Mouse (Mus musculus) heart, embryonic 15.5 days (tissue): ENCODE measurements around the gene Ptges2. TPM values are rescaled to one million over a fixed set of nuclear protein-coding genes. Genes with fewer than 3 reads are reported as not detected.

Source experiments
- ATAC-seq: fragments of 200-750 bp; cut with Nextera tagmentation; replicated peaks from 2 replicates; pipeline ENCODE4 v1.8.0; 2017; ENCODE audit warnings: low read depth, moderate TSS enrichment; ENCODE audit not compliant: insufficient number of reproducible peaks, insufficient read depth, low FRiP score
- H3K27ac ChIP-seq: fragments of 300-500 bp; sonication (generic); 2 replicates; pipeline ENCODE4 v1.5.1; 2015; ENCODE audit warnings: mild to moderate bottlenecking, inconsistent platforms
- H3K27me3 ChIP-seq: fragments of 300-500 bp; sonication (generic); 2 replicates; pipeline ENCODE4 v1.6.1; 2015; ENCODE audit warnings: inconsistent platforms
- H3K36me3 ChIP-seq: fragments of 300-500 bp; sonication (generic); 2 replicates; pipeline ENCODE4 v1.6.1; 2015; ENCODE audit warnings: mild to moderate bottlenecking, inconsistent platforms
- H3K4me1 ChIP-seq: fragments of 300-500 bp; sonication (generic); replicated peaks from 2 replicates; pipeline ENCODE4 v1.6.1; 2015; ENCODE audit warnings: inconsistent platforms
- H3K4me2 ChIP-seq: fragments of 300-500 bp; sonication (generic); 2 replicates; pipeline ENCODE4 v1.6.1; 2015; ENCODE audit warnings: inconsistent platforms, mild to moderate bottlenecking, moderate library complexity
- H3K4me3 ChIP-seq: fragments of 300-500 bp; sonication (generic); 2 replicates; pipeline ENCODE4 v1.5.1; 2015; ENCODE audit warnings: mild to moderate bottlenecking, inconsistent platforms
- H3K9ac ChIP-seq: fragments of 300-500 bp; sonication (generic); 2 replicates; pipeline ENCODE4 v1.6.1; 2015; ENCODE audit warnings: mild to moderate bottlenecking, inconsistent platforms
- H3K9me3 ChIP-seq: fragments of 300-500 bp; sonication (generic); replicated peaks from 2 replicates; pipeline ENCODE4 v1.6.1; 2016; ENCODE audit warnings: inconsistent platforms
- WGBS: fragments of 180-500 bp; shearing (Covaris S2); methylation state at CpG from one replicate; pipeline ENCODE4 v1.1.7; 2015; ENCODE audit warnings: mixed read lengths; 5-methylcytosine and 5-hydroxymethylcytosine counted together
- polyA plus RNA-seq: library from polyadenylated mRNA; unstranded; fragments of >200 nt; fragmentation: Nextera tagmentation; extraction: Ambion mirVana; gene quantifications from 2 replicates; pipeline ENCODE4 v1.2.1, GENCODE M21; 2015

Gene Ptges2
- polyA plus RNA-seq, 1 experiment from 2014 or later, result 38.2 TPM

DNA sequence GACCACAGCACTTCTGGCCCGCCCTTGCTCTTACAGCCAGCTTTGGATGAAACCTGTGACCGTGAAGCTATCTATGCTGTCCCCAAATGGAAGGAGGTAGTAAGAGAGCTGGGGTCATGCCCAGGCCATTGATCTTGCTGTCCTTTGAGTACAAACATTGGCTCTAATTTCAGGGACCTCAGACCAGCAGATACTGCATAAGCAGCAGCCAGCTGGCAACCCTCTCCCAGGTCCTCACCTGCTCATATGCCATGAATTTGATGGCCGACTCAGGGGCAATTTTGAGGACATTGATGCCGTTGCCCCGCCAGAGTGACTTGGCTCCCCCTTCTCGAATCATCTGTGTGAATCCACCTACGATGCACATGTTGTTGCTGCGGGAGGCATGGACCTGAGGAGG is 21.8 kb downstream of the Ptges2 start:
- Histone ChIP-seq H3K27me3 (no peaks in the 10 kb centered on the region), H3K4me2 (no peak overlapping the region), H3K36me3 (peaks cover 55% of the 10 kb centered on the region), H3K9ac (no peak overlapping the region), H3K4me1 (peaks cover 10% of the 10 kb centered on the region), H3K9me3 (no peaks in the 10 kb centered on the region), H3K4me3 (no peak overlapping the region), H3K27ac (no peak overlapping the region)
- 87% methylated on average over 8 of the region's 8 CpGs for WGBS
- no peak for ATAC-seq

DNA sequence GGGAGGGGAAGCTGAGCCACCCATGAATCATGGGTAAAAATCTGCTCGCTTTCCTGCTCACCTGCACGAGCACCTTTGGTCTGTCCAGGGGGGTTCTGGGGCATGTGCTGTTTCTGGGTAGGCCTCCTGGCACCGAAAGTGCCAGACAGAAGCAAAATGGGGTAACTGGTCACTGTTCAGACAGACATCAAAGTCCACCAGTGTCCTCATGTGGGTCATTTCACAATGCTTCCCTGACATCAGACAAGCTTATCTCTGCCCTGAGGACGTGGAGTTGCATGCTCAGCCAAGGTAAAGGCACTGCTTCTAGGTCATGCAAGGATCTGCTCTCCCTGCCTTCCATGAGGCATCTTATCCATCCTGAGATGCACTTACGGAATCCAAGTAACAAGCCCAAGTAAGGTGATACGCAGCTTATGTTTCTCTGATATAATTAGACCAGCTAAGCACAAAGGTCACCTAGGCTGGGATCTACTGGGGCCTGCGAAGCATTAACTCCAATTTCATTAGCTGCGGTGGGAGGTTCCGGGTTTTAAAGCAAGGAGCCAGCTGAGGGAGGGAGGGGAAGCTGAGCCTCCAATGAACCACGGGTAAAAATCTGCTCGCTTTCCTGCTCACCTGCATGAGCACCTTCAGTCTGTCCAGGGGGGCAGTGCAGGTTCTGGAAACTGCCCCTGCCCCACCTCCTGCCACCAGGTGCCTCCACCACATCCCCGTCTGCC is 22.9 kb downstream of the Ptges2 start:
- Histone ChIP-seq H3K36me3 (peaks cover 55% of the 10 kb centered on the region), H3K9me3 (no peaks in the 10 kb centered on the region), H3K27ac (no peak overlapping the region), H3K4me3 (no peak overlapping the region), H3K9ac (no peak overlapping the region), H3K27me3 (no peaks in the 10 kb centered on the region), H3K4me2 (no peak overlapping the region), H3K4me1 (peaks cover 21% of the 10 kb centered on the region)
- no peak for ATAC-seq
- WGBS, result 83% methylated on average over 12 of the region's 12 CpGs

DNA sequence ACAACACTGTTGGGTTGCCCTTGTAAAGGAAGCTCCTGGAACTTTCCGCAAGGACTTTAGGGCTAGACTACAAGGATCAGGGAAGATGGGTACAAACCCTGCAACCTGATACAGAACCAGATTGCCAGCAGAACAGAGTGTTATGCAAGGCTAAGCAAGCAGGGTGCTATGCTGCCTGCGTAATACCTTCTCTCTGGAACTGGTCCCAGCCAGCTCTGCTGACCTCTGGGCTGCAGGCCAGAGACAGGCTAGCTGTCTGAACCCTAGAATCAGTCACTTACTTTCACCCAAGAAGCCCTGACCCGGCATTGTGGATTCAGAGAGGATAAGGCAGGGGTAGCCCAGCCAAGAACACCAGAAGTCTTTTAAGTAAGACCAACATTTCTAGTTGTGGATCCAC is 23.7 kb downstream of the Ptges2 start:
- Histone ChIP-seq H3K4me2 (no peak overlapping the region), H3K27ac (no peak overlapping the region), H3K4me1 (peaks cover 28% of the 10 kb centered on the region), H3K9ac (no peak overlapping the region), H3K4me3 (no peak overlapping the region), H3K36me3 (peaks cover 55% of the 10 kb centered on the region), H3K27me3 (no peaks in the 10 kb centered on the region), H3K9me3 (no peaks in the 10 kb centered on the region)
- ATAC-seq, result no peak
- 74% methylated on average over 3 of the region's 3 CpGs for WGBS

DNA sequence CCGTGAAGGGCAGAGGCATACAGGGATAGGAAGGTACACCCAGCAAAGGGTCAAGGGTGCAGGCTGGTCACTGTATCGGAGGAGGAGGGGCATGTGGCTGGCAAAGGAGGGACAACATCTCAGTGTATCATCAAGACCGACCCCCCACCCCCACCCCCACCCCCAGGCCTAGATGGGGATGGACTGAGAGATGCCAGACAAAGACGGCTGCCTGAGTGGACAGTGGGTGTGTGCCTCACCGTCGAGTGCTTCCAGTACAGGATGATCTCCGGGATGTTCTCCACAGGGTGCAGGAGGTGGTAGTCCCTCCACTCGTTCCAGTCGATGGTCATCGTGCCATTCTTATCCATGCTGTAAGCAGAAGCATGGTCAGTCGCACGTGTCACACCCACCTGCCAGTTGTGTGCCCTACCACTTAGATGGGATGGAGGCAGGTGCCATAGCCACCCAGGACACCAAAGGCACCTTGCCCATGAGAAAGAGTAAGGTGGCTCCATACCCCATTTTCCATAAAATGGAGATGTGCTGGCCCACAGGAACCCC is 24.4 kb downstream of the Ptges2 start:
- 87% methylated on average over 12 of the region's 12 CpGs for WGBS
- ATAC-seq, result no peak
- peaks cover 35% of the 10 kb centered on the region for H3K4me1 ChIP-seq
- H3K4me3 ChIP-seq, result no peak overlapping the region
- peaks cover 54% of the 10 kb centered on the region for H3K36me3 ChIP-seq
- no peak overlapping the region for H3K4me2 ChIP-seq
- no peaks in the 10 kb centered on the region for H3K27me3 ChIP-seq
- no peaks in the 10 kb centered on the region for H3K9me3 ChIP-seq
- H3K9ac ChIP-seq, result no peak overlapping the region
- H3K27ac ChIP-seq, result no peak overlapping the region

DNA sequence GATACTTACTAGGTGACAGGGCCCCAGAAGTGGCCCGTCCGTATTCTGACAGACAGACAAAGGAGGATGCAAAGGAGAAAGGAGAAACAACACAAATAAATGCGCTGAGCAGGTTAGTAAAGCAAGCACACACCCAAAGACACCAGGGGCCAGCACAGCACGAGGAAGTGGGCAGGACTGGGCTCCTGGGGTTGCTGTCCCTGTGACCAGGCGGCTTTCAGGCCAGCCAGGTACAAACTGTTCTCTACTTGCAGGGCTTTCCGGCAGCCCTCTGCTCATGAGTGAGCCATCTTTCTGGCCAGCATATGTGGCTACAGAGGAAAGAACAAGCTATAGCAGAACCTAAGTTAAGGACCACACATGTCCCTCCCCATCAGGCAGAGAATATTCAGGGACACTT is 25.0 kb downstream of the Ptges2 start:
- H3K27me3 ChIP-seq, result no peaks in the 10 kb centered on the region
- ATAC-seq, result no peak
- H3K4me3 ChIP-seq, result no peak overlapping the region
- no peaks in the 10 kb centered on the region for H3K9me3 ChIP-seq
- no peak overlapping the region for H3K9ac ChIP-seq
- H3K4me1 ChIP-seq, result peaks cover 38% of the 10 kb centered on the region
- H3K27ac ChIP-seq, result no peak overlapping the region
- no peak overlapping the region for H3K4me2 ChIP-seq
- WGBS, result 82% methylated on average over 6 of the region's 6 CpGs
- peaks cover 49% of the 10 kb centered on the region for H3K36me3 ChIP-seq

DNA sequence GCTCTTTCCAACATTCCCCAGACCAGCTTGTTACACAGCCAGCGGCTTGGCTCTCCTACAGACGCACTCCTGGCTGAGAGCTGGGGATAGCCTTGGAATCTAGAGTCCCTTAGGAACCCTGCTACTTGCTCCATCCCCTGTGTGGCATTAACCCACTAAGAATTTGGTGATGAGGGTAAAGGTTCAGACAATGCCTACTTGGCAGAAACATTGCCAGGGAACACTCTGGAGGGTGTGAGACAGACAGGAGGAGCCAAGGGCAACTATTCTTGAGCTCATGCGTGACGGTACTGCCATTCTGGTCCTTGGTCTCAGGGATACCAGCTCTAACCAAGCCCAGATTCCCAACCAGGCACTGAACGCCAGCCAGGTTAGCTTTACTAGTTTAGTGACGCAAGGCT is 26.2 kb downstream of the Ptges2 start:
- H3K27me3 ChIP-seq, result no peaks in the 10 kb centered on the region
- H3K4me2 ChIP-seq, result no peak overlapping the region
- no peaks in the 10 kb centered on the region for H3K9me3 ChIP-seq
- no peak overlapping the region for H3K9ac ChIP-seq
- H3K36me3 ChIP-seq, result peaks cover 37% of the 10 kb centered on the region
- WGBS, result 91% methylated on average over 6 of the region's 6 CpGs
- H3K4me1 ChIP-seq, result peaks cover 38% of the 10 kb centered on the region
- no peak overlapping the region for H3K4me3 ChIP-seq
- H3K27ac ChIP-seq, result no peak overlapping the region
- ATAC-seq, result no peak

DNA sequence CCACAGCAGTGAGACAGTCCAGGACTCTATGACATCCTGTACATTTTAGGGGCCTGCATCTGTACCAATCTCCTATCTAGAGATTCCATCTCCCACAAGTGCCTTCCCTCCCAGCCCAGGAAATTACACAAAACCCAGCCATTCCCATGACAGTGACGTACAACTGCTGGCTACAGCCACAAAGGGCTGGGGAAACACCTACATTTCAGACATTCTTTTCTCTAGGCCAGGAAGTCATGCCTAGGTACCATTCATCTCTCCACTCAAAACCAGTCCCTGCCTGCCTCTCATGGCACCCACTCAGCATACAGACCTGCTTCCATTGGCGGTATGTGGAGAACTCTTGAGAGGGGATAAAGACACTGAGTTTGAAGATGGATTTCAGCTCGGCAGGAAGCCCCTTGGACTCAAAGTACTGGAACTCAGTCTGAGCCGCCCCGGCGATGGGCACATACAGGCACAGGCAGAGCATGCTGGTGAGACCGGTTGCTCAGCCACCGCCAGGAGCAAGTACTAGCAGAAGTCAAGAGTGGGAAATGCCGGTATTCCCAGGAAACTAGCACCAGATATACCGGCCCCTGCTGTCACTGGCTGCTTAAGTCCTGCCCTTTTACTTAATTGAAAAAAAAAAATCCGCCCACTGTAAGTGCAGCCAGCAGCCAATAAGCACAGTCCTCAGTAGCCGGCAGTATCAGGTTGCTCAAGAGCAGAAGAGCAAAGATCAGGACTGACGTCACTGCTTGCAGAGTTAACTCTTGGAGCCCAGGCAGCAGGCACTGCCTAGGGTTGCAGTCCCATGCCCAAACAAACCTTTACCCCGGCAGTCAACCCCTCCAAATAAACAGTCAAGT is 28.0 kb downstream of the Ptges2 start:
- Histone ChIP-seq H3K4me2 (peak overlapping the region; percentile 80), H3K9me3 (no peaks in the 10 kb centered on the region), H3K4me1 (peaks cover 48% of the 10 kb centered on the region), H3K36me3 (peaks cover 19% of the 10 kb centered on the region; the same call in 1 of the 2 replicates), H3K27me3 (no peaks in the 10 kb centered on the region), H3K27ac (peak overlapping the region; percentile 84), H3K4me3 (peak overlapping the region; percentile 48), H3K9ac (peak overlapping the region; percentile 46)
- 2% methylated on average over 14 of the region's 14 CpGs for WGBS
- ATAC-seq, result peak; percentile 92

DNA sequence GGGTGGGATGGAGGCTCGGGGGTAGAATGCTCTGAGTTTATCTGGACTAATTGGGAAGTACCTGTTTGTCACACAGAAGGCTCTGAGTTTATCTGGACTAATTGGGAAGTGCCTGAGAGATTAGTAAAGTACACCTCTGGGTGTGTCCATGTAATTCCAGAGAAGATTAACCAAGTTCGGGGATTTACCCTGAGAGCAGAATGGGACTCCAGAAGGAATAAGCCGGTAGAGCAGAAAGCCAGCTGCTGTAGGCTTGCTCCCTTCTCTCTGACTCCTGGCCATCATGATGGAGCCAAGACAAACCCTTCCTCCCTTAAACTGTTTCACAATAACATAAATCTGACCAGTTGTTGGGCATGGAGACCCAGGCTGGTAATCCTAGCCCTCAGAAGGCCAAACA is 29.1 kb downstream of the Ptges2 start:
- no peak overlapping the region for H3K4me3 ChIP-seq
- no peaks in the 10 kb centered on the region for H3K9me3 ChIP-seq
- no peaks in the 10 kb centered on the region for H3K27me3 ChIP-seq
- WGBS, result 36% methylated on average over 3 of the region's 3 CpGs
- H3K9ac ChIP-seq, result no peak overlapping the region
- no peak overlapping the region for H3K4me2 ChIP-seq
- peak overlapping the region; percentile 84 for H3K27ac ChIP-seq
- ATAC-seq, result no peak
- 0 out of 2 replicates have a peak, but pooled peaks cover 10% of the 10 kb centered on the region for H3K36me3 ChIP-seq
- peaks cover 53% of the 10 kb centered on the region for H3K4me1 ChIP-seq

DNA sequence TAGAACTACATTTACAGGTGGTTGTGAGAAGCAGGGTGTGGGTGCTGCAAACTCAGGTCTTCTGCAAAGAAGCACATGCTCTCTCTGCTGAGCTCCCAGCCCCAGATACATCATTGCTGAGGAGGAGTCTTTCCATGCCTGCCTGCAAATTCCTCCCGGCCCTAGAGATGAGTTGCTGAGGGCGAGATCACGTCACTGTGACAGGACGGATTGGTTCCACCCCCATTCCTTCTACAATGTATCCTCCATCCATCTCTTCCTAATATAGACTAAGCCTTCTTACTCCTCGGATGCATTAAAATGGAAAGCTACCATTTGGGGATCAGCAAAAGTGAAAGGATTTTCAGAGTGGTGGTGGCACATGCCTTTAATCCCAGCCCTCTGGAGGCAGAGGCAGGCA is 29.9 kb downstream of the Ptges2 start:
- no peak for ATAC-seq
- Histone ChIP-seq H3K4me3 (no peak overlapping the region), H3K36me3 (0 out of 2 replicates have a peak, but pooled peaks cover 3% of the 10 kb centered on the region), H3K9ac (no peak overlapping the region), H3K4me2 (no peak overlapping the region), H3K4me1 (peaks cover 57% of the 10 kb centered on the region), H3K27me3 (no peaks in the 10 kb centered on the region), H3K27ac (no peak overlapping the region), H3K9me3 (no peaks in the 10 kb centered on the region)
- 55% methylated on average over 5 of the region's 5 CpGs for WGBS

DNA sequence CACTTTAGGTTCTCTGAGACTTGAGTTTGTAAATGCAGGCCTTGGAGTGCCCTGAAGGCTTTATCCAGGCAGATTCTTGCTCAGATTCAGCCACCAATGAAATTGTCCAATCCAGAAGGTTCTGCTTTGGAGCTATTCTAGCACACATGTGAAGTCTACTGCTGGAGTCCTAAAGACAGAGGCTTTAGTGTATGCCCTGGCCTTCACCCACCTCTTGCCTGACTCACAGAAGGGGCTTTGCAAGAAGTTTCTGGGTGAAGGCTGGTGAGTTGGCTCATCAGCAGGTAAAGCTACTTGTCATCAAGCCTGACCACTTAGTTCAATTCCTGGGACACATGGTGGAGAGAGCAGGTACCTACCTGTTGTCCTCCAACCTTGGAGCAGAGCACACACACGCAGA is 30.4 kb downstream of the Ptges2 start:
- ATAC-seq, result no peak
- no peak overlapping the region for H3K4me3 ChIP-seq
- 0 out of 2 replicates have a peak, but pooled peaks cover 1% of the 10 kb centered on the region for H3K36me3 ChIP-seq
- H3K9me3 ChIP-seq, result no peaks in the 10 kb centered on the region
- H3K27me3 ChIP-seq, result no peaks in the 10 kb centered on the region
- H3K4me2 ChIP-seq, result no peak overlapping the region
- H3K27ac ChIP-seq, result no peak overlapping the region
- no peak overlapping the region for H3K9ac ChIP-seq
- WGBS, result 97% methylated on average over 1 of the region's 1 CpGs
- H3K4me1 ChIP-seq, result peaks cover 61% of the 10 kb centered on the region

DNA sequence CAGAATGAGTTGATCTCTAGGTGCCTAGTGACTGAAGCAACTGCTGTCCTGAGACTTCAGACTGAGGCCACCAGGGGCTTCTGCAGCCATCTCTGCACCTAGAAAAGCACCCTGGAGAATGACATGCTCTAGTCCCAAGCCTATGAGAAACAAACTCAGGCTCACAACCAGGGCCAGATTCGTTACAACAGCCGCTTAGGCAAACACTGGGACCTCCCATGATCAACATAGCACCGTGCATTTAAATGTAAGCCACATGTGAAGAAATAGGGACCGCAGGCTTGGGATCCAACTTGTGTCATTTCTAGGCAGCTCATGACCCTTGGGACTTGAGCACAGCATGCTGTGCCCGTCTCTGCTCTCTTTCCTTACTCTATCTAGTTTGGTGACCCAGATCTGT is 32.0 kb downstream of the Ptges2 start:
- no peaks in the 10 kb centered on the region for H3K9me3 ChIP-seq
- no peak overlapping the region for H3K4me2 ChIP-seq
- H3K4me3 ChIP-seq, result no peak overlapping the region
- H3K27ac ChIP-seq, result peak overlapping the region; percentile 24; the same call in 1 of the 2 replicates
- H3K36me3 ChIP-seq, result no peaks in the 10 kb centered on the region
- H3K9ac ChIP-seq, result no peak overlapping the region
- 78% methylated on average over 5 of the region's 5 CpGs for WGBS
- peaks cover 53% of the 10 kb centered on the region for H3K4me1 ChIP-seq
- ATAC-seq, result no peak
- H3K27me3 ChIP-seq, result no peaks in the 10 kb centered on the region
